Mouse (Mus musculus): ENCODE data around the gene Abcg5.

The Abcg5 gene

DNA sequence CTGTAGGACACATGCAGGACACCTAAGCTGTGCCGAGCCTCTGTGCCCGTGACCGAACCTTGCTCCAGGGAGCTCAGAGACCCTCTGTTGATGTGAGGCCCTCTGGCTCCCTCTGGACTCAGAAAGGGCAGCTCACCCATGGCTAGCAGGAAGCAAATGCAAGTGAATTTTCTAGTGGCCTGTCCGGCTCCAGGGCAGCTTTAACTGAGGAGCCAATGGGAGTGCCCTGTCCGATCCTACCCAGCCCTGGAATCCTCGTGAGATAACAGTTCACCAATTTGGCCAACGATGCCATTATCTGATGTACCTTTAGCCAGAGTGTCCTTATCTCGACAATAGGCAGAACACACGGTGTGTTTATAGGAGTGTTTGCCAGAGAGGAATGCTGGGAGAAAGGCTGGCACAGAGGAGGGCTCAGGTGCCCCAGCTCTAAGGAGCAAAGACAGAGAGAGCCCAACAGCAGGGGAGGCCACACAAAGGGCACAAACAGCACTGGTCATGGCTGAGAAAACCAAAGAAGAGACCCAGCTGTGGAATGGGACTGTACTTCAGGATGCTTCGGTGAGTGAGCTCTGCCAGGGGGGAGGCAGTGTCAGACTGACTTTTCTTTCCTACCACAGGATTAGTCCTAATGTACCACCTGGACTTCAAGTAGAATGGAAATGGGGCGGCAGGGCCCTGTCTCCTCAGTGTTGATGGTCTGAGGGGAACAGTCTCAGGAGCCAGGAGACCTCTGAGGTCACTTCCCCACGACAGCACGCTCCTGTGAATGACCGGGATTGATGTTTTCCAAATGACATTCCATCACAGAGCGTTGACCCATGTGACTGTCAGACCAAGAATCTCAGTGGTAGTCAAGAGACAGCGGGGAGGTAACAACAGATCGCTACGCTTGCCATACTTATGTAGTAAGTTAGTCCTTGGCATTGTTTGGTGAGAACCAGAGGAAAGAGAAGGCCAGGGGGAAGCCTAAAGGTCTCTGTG, at the start of gene Abcg5:
Abcg5 (minus strand) TSS at position 278 of the 984 bp plus-strand sequence.
- in situ Hi-C loops (cut with MboI, MseI) = loop anchor here (25.0 kb wide), 1 partner anchor 954 kb away; no protein-coding TSS in a partner anchor

DNA sequence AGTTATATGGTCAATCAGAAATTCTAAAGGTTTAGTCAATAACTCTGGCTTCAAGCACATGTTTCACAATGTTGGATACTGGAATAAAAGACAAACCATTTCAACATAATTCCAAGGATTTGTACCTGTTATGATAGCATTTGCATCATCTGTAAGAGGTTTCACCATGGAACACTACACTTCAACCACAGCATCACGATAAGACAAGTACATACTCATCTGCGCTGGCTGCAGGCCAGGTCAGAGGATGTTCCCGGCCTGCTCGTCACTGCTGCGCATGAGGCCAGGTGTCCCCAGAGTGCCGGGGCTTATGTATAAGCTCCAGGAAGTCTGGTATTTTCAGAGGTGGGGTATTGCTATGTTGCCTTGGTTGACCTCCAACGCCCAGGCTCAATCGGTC, 49.8 kb upstream of the Abcg5 start:
- in situ Hi-C loops (cut with MboI, MseI) = no loop called here

GRCm38 (mm10) chr17:84731361-84731760, 48.5 kb upstream of the Abcg5 start:
- in situ Hi-C loops (cut with MboI, MseI) = no loop called here

- in situ Hi-C loops (cut with MboI, MseI) = no loop called here
Observed at GRCm38 (mm10) chr17:84729140-84729539, 46.3 kb upstream of the Abcg5 start.

DNA sequence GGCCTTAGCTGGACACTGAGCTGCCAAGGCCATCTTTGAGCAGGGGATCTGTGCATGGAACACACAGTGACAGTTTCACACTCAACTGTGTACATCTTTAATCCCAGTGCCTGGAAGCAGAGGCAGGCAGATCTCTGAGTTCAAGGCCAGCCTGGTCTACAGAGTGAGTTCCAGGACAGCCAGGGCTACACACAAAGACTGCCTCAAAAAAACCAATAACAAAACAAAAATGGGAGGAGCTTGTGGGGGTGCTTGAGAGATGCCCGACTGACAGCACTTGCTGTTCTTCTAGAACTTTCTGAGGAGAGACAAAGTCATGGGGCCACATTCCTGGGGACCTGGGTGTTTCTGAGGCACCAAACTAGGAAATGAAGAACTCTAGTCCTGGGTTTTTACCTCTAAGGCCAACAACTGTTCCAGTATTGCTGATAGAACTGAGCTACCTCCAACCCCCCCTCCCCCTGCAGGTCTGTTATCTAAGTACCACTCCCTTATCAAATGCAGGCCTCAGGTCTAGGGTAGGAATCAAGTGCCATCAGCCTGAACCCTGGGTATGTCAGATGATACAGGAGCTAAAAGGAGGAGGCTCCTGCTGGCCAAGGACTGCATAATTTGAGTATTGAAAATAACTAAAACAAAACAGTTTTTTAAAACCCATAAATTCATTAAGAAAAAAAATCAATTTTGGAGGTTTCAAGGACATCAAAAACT, 45.5 kb upstream of the Abcg5 start:
- in situ Hi-C loops (cut with MboI, MseI) = no loop called here

DNA sequence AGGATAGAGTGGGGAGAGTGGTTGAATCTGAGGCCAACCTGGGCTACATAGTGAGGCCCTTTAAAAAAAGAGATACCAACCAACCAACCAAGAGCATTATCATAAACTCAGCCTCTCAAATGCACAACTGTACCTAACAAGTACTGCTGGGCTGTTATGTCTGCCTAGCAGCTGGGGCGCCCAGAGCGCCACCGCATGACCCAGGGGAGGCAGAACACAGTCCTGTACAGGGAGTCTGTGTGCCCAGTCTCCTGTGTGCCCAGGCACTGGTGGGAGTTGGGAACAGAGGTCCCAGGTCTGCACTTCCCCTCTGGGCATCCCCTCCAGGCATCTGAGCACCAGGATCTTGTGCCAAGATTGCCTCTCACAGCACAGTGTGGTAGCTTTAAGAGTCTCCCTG, 42.4 kb upstream of the Abcg5 start:
- in situ Hi-C loops (cut with MboI, MseI) = no loop called here

DNA sequence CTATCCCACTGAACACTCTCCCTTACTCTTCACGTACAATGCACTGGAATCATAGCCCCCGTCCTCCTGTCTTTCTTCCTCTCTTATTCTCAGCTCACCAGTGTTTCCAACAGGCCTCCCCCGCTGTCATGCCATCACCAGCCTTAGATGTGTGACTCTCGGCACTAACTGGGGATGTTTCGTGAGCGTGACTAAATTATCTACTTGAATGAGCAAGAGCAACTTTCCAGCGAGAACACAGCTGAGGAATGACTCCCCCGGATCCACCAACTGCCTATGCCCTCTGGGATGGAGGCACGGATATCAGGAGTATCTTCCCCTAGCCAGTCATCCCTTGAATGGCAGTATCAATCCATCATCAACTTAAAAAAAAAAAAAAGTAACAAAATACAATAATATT, 41.2 kb upstream of the Abcg5 start:
- in situ Hi-C loops (cut with MboI, MseI) = loop anchor here (25.0 kb wide), 1 partner anchor 1763 kb away; no protein-coding TSS in a partner anchor

DNA sequence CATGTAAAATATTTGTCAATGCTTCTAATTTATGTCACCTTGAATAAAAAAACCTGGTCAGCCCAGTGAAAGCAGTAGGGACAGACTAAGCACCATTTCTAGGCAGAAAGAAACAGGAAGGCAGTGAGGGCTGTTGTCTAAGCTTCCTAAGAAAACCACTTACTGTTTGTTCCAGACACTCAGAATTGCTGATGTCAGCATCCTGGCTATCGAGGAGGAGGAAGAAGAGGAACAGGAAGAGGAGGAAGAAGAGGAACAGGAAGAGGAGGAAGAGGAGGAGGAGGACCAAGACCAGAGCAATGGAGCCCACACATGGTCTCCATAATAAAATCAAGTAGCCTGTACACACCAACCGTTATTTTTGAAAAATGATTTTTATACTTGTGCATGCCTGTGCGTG, 36.3 kb upstream of the Abcg5 start:
- in situ Hi-C loops (cut with MboI, MseI) = loop anchor here (25.0 kb wide), 1 partner anchor 1768 kb away; no protein-coding TSS in a partner anchor

- in situ Hi-C loops (cut with MboI, MseI) = loop anchor here (25.0 kb wide), 1 partner anchor 1770 kb away; no protein-coding TSS in a partner anchor
Observed at GRCm38 (mm10) chr17:84717416-84717815, 34.6 kb upstream of the Abcg5 start.

DNA sequence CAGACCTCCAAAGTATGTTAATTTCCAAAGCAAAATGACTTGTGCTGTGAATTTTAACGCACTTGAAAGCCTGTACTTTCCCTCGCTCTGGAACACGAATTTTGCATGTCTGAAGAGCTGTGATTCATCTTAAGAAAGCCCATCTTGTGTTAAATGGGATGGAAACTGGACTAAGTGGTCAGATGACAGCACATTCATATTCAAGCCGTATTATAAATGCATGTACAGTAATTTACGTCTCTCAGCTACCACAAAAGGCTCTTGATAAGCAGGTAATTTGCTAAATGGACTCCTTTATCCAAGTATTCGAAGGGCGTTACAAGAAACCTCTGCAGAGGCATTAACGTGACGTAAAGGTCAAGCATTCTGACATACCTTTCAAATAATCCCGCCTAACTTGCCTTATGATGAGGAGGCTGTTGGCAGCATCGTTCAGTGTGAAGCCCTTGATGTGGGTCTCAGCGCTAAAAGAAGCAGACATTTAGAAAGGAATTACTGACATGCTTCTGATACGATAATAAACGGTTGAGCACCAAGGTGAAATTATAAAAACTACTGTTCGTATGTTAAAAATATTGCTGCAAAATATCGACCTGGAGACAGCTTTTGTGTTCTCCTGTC, 33.6 kb upstream of the Abcg5 start:
- in situ Hi-C loops (cut with MboI, MseI) = loop anchor here (25.0 kb wide), 1 partner anchor 1771 kb away; no protein-coding TSS in a partner anchor

- in situ Hi-C loops (cut with MboI, MseI) = loop anchor here (25.0 kb wide), 1 partner anchor 1772 kb away; no protein-coding TSS in a partner anchor
Observed at GRCm38 (mm10) chr17:84714930-84715329, 32.1 kb upstream of the Abcg5 start.

- in situ Hi-C loops (cut with MboI, MseI) = loop anchor here (25.0 kb wide), 1 partner anchor 1774 kb away; no protein-coding TSS in a partner anchor
Observed at GRCm38 (mm10) chr17:84713563-84714164, 30.9 kb upstream of the Abcg5 start.

GRCm38 (mm10) chr17:84709403-84709851, 26.6 kb upstream of the Abcg5 start:
- in situ Hi-C loops (cut with MboI, MseI) = loop anchor here (25.0 kb wide), 1 partner anchor 1778 kb away; no protein-coding TSS in a partner anchor

GRCm38 (mm10) chr17:84708818-84709217, 26.0 kb upstream of the Abcg5 start:
- in situ Hi-C loops (cut with MboI, MseI) = loop anchor here (25.0 kb wide), 1 partner anchor 1778 kb away; no protein-coding TSS in a partner anchor

GRCm38 (mm10) chr17:84707407-84707806, 24.6 kb upstream of the Abcg5 start:
- in situ Hi-C loops (cut with MboI, MseI) = loop anchor here (25.0 kb wide), 1 partner anchor 1780 kb away; no protein-coding TSS in a partner anchor

DNA sequence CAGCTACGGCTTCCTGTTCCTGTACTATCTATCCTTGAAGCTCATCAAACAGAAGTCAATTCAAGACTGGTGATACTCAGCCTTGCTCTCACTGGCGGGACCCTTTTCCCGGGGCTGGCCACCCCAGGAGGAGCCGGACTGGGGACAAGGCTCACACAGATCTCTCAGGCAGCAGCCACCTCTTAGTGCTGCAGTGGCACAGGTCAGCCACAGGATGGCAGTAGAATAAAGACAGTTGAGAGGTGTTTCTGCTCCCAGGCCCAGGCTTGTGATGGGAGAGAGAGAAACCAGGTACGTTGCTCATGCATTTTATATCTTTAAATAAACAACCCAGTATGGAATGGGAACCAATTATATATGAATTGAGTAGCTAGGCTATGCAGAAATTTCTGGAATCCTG, 15.9 kb upstream of the Abcg5 start:
- in situ Hi-C loops (cut with MboI, MseI) = loop anchor here (25.0 kb wide), 1 partner anchor 939 kb away; no protein-coding TSS in a partner anchor

GRCm38 (mm10) chr17:84696537-84696936, 13.7 kb upstream of the Abcg5 start:
- in situ Hi-C loops (cut with MboI, MseI) = loop anchor here (25.0 kb wide), 1 partner anchor 941 kb away; no protein-coding TSS in a partner anchor

DNA sequence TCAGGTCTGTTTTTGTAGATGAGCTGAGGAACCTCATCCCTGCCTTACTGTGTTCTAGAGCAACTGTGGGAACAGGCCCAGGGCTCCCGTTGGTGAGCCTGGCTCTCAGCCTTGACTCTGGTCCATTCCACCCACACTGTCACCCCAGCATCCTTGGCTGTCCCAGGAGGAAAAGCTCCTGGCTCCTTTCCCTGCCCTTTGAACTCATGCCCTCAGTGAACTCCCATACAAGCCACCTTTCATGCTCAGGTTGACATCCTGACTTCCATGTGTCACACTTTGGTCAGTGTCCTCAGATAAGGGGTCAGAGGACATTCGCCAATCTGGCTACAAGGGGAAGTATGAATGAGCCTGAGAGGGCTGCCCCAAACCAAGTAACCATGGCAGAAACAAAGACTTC, 10.9 kb upstream of the Abcg5 start:
- in situ Hi-C loops (cut with MboI, MseI) = loop anchor here (25.0 kb wide), 1 partner anchor 944 kb away; no protein-coding TSS in a partner anchor

DNA sequence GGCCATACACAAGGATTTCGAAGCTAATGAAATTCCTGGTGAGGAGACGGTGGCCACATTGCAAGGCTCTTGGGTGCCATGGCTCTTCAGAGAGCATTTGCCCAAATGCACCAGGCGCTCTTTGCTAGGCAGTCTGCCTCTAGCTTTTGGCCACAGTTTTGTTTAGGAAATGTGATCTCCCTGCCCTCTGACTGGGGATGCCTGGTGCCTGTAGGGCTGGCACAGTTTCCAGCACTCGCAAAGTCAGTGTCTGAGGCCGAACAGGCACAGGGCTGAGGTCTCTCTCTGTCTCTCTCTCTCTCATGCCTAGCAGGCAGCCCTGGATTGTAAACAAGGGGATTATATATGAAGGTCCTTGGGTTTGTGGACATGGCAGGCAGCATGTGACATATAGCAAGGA, 7.3 kb upstream of the Abcg5 start:
- in situ Hi-C loops (cut with MboI, MseI) = loop anchor here (25.0 kb wide), 1 partner anchor 947 kb away; no protein-coding TSS in a partner anchor

DNA sequence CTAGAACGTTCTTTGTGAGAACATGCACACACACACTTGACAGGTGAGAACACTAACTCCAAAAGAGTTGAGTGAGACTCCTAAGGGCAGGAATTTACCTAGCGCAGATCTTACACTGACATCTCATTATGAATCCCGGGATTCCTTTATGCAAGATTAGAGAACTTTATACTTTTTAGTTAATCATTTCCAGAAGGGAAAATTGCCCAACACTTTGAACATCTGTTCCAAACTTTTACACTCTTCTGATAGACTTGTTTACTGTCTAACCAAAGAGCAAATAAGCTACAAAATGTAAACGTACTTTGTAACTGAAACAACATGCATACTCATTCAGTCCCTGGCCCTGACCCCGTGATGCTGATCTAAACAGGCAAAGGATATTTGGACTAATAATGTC, 6.5 kb upstream of the Abcg5 start:
- in situ Hi-C loops (cut with MboI, MseI) = loop anchor here (25.0 kb wide), 1 partner anchor 948 kb away; no protein-coding TSS in a partner anchor

All from T-helper 1 cell (primary cell).